Mouse (Mus musculus) neural tube, embryonic 12.5 days (tissue): ENCODE data around the gene Coro6. TPM values are rescaled to one million over a fixed set of nuclear protein-coding genes. Genes with fewer than 3 reads are reported as not detected.

ENCODE experiments used
- ATAC-seq: fragments of 200-750 bp; cut with Nextera tagmentation; 2 replicates; pipeline ENCODE4 v1.8.0; 2017; ENCODE audit warnings: low read depth, mild to moderate bottlenecking, moderate TSS enrichment, moderate library complexity; ENCODE audit not compliant: low FRiP score
- H3K27ac ChIP-seq: fragments of 300-500 bp; sonication (generic); 2 replicates; pipeline ENCODE4 v1.5.1; 2016
- H3K27me3 ChIP-seq: fragments of 300-500 bp; sonication (generic); replicated peaks from 2 replicates; pipeline ENCODE4 v1.6.1; 2016; ENCODE audit warnings: mild to moderate bottlenecking
- H3K36me3 ChIP-seq: fragments of 300-500 bp; sonication (generic); 2 replicates; pipeline ENCODE4 v1.6.1; 2016; ENCODE audit warnings: mild to moderate bottlenecking
- H3K4me1 ChIP-seq: fragments of 300-500 bp; sonication (generic); 2 replicates; pipeline ENCODE4 v1.6.1; 2016
- H3K4me2 ChIP-seq: fragments of 300-500 bp; sonication (generic); replicated peaks from 2 replicates; pipeline ENCODE4 v1.6.1; 2016; ENCODE audit warnings: mild to moderate bottlenecking
- H3K4me3 ChIP-seq: fragments of 300-500 bp; sonication (generic); 2 replicates; pipeline ENCODE4 v1.5.1; 2016
- H3K9ac ChIP-seq: fragments of 300-500 bp; sonication (generic); 2 replicates; pipeline ENCODE4 v1.6.1; 2016; ENCODE audit warnings: mild to moderate bottlenecking
- H3K9me3 ChIP-seq: fragments of 300-500 bp; sonication (generic); 2 replicates; pipeline ENCODE4 v1.6.1; 2016; ENCODE audit warnings: mild to moderate bottlenecking
- WGBS: fragments of 180-500 bp; shearing (Covaris S2); methylation state at CpG from one replicate; pipeline ENCODE4 v1.1.7; 2016; 5-methylcytosine and 5-hydroxymethylcytosine counted together
- polyA plus RNA-seq: library from polyadenylated mRNA; unstranded; fragments of >200 nt; fragmentation: Nextera tagmentation; extraction: Ambion mirVana; gene quantifications from 2 replicates; pipeline ENCODE4 v1.2.1, GENCODE M21; 2016

Coro6 gene
- polyA plus RNA-seq, 1 experiment from 2014 or later: 0.15 TPM

- no peak within 1 kb of the TSS for H3K4me3 ChIP-seq
- ATAC-seq: no peak
- WGBS: 76% methylated on average over 5 of the region's 5 CpGs
- no peaks in the 10 kb centered on the region for H3K36me3 ChIP-seq
- H3K27me3 ChIP-seq: peaks cover 26% of the 10 kb centered on the region
- H3K4me2 ChIP-seq: no peak within 1 kb of the TSS
- H3K27ac ChIP-seq: no peak within 1 kb of the TSS
- no peak within 1 kb of the TSS for H3K9ac ChIP-seq
- H3K4me1 ChIP-seq: peaks cover 25% of the 10 kb centered on the region
- H3K9me3 ChIP-seq: no peaks in the 10 kb centered on the region
These were observed 56.8 kb downstream of the Coro6 start, which contains the start of gene Gm10392 for GRCm38 (mm10) chr11:77519043-77519442. Gene Gm10392 (minus strand): TSS chr11:77519198.

Other genes with a start within 250 kb of the Coro6 start
- 13.8 and 14.3 TPM in 2 replicates for gene Ssh2, start 246.1 kb upstream of the Coro6 start, polyA plus RNA-seq
- 33.8 and 39.7 TPM in 2 replicates for gene Ankrd13b, start 27.3 kb downstream of the Coro6 start, polyA plus RNA-seq
- gene Git1, start 31.2 kb downstream of the Coro6 start, polyA plus RNA-seq: 12.5 and 14.4 TPM in 2 replicates
- gene Abhd15, start 52.7 kb downstream of the Coro6 start, polyA plus RNA-seq: 5.2 and 7.1 TPM in 2 replicates
- gene Trp53i13, start 53.6 kb downstream of the Coro6 start, polyA plus RNA-seq: 28.7 and 32.4 TPM in 2 replicates
- 0.15 and 0.39 TPM in 2 replicates for gene Gm10392, start 56.8 kb downstream of the Coro6 start, polyA plus RNA-seq
- 18.5 and 19.8 TPM in 2 replicates for gene Taok1, start 145.4 kb downstream of the Coro6 start, polyA plus RNA-seq
- 4.1 and 5.1 TPM in 2 replicates for gene Nufip2, start 223.7 kb downstream of the Coro6 start, polyA plus RNA-seq